Mouse (Mus musculus): ENCODE results near the gene Vps13d.

Vps13d gene

GRCm38 (mm10) chr4:145074276-145074675 lies 120.5 kb downstream of the Vps13d start:
- DNase-seq (ENCODE audit: low spot score), result no peak

GRCm38 (mm10) chr4:145073728-145074127 lies 121.1 kb downstream of the Vps13d start:
- DNase-seq (ENCODE audit: low spot score), result no peak

GRCm38 (mm10) chr4:145071942-145072341 lies 122.9 kb downstream of the Vps13d start:
- DNase-seq (ENCODE audit: low spot score), result no peak

GRCm38 (mm10) chr4:145067019-145067680 lies 127.7 kb downstream of the Vps13d start:
- no peak for DNase-seq (ENCODE audit: low spot score)

GRCm38 (mm10) chr4:145066336-145067018 lies 128.3 kb downstream of the Vps13d start:
- DNase-seq (ENCODE audit: low spot score), result no peak

GRCm38 (mm10) chr4:145058749-145059442 lies 135.9 kb downstream of the Vps13d start:
- DNase-seq (ENCODE audit: low spot score), result no peak

GRCm38 (mm10) chr4:145056346-145056745 lies 138.5 kb downstream of the Vps13d start:
- DNase-seq (ENCODE audit: low spot score), result no peak

GRCm38 (mm10) chr4:145055792-145056191 lies 139.0 kb downstream of the Vps13d start:
- DNase-seq (ENCODE audit: low spot score), result no peak

- no peak for DNase-seq (ENCODE audit: low spot score)
These were observed 140.4 kb downstream of the Vps13d start for GRCm38 (mm10) chr4:145054369-145054768.

GRCm38 (mm10) chr4:145052697-145053096 lies 142.1 kb downstream of the Vps13d start:
- DNase-seq (ENCODE audit: low spot score), result no peak

GRCm38 (mm10) chr4:145052282-145052681 lies 142.5 kb downstream of the Vps13d start:
- no peak for DNase-seq (ENCODE audit: low spot score)

- DNase-seq (ENCODE audit: low spot score), result no peak
These were observed 143.4 kb downstream of the Vps13d start for GRCm38 (mm10) chr4:145051209-145051969.

GRCm38 (mm10) chr4:145050518-145051208 lies 144.1 kb downstream of the Vps13d start:
- DNase-seq (ENCODE audit: low spot score), result no peak

GRCm38 (mm10) chr4:145047964-145048363 lies 146.8 kb downstream of the Vps13d start:
- DNase-seq (ENCODE audit: low spot score), result no peak

- no peak for DNase-seq (ENCODE audit: low spot score)
These were observed 148.8 kb downstream of the Vps13d start for GRCm38 (mm10) chr4:145046032-145046401.

GRCm38 (mm10) chr4:145045312-145046031 lies 149.3 kb downstream of the Vps13d start:
- DNase-seq (ENCODE audit: low spot score), result no peak

GRCm38 (mm10) chr4:145041223-145041870 lies 153.5 kb downstream of the Vps13d start:
- DNase-seq (ENCODE audit: low spot score), result no peak

- DNase-seq (ENCODE audit: low spot score), result no peak
These were observed 157.0 kb downstream of the Vps13d start for GRCm38 (mm10) chr4:145037631-145038416.

- DNase-seq (ENCODE audit: low spot score), result no peak
These were observed 157.8 kb downstream of the Vps13d start for GRCm38 (mm10) chr4:145037006-145037405.

GRCm38 (mm10) chr4:145035450-145035849 lies 159.4 kb downstream of the Vps13d start:
- DNase-seq (ENCODE audit: low spot score), result no peak

All from ovary, adult 18-20 months (tissue).